Mouse (Mus musculus): ENCODE measurements at regions not wholly inside any gene's neighbourhood (a gene's known extent, or its start where the extent isn't known, plus 50 kb on each side); places are given as distances from the start of the nearest gene placed in this dataset.

DNA sequence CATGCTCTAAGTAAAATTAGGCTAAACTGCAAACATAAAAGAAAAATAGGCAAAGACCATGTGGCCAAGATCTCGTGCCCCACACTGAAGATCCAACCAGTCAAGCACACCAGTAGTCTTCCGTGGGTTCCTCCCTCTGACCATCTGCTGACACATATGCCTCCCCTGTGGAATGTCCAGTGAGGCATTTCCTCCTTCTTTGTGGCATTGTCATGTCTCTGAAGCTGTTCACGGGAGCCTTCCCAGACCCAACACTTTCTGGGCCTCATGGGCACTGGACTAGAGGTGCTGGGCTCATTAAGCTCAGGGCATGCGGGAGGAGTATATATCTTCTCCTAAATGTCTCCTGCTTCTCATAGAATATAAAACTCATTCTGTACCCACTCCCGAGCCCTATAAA lies 237.3 kb upstream of the Hes1 start:
- TF ChIP-seq CTCF (IDR thresholded peaks at IDR 0.05; ENCODE audit: control insufficient read depth, insufficient read depth, low read length): no peak
- no peak for TF ChIP-seq POLR2A (IDR thresholded peaks at IDR 0.05; ENCODE audit: borderline replicate concordance, control insufficient read depth, low read depth, low read length)
